Mouse (Mus musculus) megakaryocyte, embryonic 14.5 days (primary cell): Measurements from ENCODE around the gene Fmo5. TPM values are rescaled to one million over a fixed set of nuclear protein-coding genes. Genes with fewer than 3 reads are reported as not detected.

Experiments
- H3K27me3 ChIP-seq: replicated peaks from 2 replicates; pipeline ENCODE3; 2012; ENCODE audit warnings: inconsistent platforms
- H3K36me3 ChIP-seq: replicated peaks from 2 replicates; pipeline ENCODE3; 2012; ENCODE audit warnings: low read length, inconsistent platforms, mixed read lengths
- H3K4me1 ChIP-seq: 2 replicates; pipeline ENCODE4 v1.6.1; 2012; ENCODE audit warnings: inconsistent platforms
- H3K4me3 ChIP-seq: replicated peaks from 2 replicates; pipeline ENCODE3; 2012; ENCODE audit warnings: moderate library complexity, mild to moderate bottlenecking, inconsistent platforms
- H3K9me3 ChIP-seq: 2 replicates; pipeline ENCODE4 v1.6.1; 2012; ENCODE audit warnings: inconsistent platforms
- FLI1 ChIP-seq: IDR thresholded peaks from 2 replicates; pipeline ENCODE4 v1.6.1; 2012; ENCODE audit warnings: low read length, inconsistent platforms, mixed read lengths
- GATA1 ChIP-seq: IDR thresholded peaks from 3 replicates; pipeline ENCODE4 v1.6.1; 2012; ENCODE audit warnings: mixed read lengths, low read length, inconsistent platforms, borderline replicate concordance
- polyA plus RNA-seq: library from polyadenylated mRNA; stranded (reverse); fragments of >175 nt; gene quantifications from 2 replicates; pipeline ENCODE4 v1.2.3, GENCODE M21; 2012; ENCODE audit warnings: low replicate concordance; ENCODE audit not compliant: insufficient read depth

The Fmo5 gene
- polyA plus RNA-seq: 0.96 TPM in 1 of 2 replicates, not detected in the other

DNA sequence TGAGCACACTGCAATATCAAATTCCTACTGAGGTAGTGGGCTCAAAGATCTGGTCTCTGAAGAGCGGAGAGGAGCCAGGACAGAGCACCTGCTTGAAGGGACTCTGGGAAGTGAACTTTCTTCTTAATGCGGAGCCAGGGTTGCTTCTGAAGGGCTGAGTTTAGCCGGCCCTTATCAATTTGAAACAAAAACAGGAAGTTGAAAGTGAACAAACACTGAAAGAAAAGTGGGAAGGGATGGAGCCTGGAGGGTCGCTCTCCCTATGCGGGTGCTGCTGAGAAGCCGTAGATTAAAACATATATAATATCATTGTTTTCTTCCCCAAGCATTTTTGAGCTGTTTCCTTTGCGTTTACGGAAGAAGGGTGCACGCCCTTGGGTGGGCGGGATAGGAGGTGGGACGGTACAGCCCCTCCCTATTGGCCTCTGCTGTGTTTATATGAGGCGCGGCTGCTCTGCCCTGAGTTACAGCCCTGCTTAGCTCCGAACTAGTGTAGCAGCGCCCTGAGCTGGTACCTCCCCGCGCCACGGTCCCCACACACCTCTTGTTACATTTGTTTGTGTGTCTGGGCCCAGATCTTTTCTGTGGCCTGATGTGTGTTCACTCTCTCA lies at the start of gene Fmo5:
TSS of gene Fmo5 (plus strand) at position 414 of the 611 bp plus-strand sequence.
- no peaks in the 10 kb centered on the region for H3K27me3 ChIP-seq
- TF ChIP-seq FLI1 (no peak), GATA1 (no peak)

GRCm38 (mm10) chr3:97585383-97586160 lies 43.0 kb upstream of the Fmo5 start:
- Histone ChIP-seq H3K9me3 (peaks cover 3% of the 10 kb centered on the region), H3K27me3 (no peaks in the 10 kb centered on the region), H3K36me3 (peaks cover 96% of the 10 kb centered on the region), H3K4me3 (no peak overlapping the region), H3K4me1 (peaks cover 4% of the 10 kb centered on the region)
- TF ChIP-seq FLI1 (no peak), GATA1 (no peak)

More for the DNA sequence above, at the start of gene Fmo5:
- Histone ChIP-seq H3K36me3 (no peaks in the 10 kb centered on the region), H3K4me3 (peak within 1 kb of the TSS; percentile 89), H3K4me1 (peaks cover 13% of the 10 kb centered on the region), H3K9me3 (no peaks in the 10 kb centered on the region)

DNA sequence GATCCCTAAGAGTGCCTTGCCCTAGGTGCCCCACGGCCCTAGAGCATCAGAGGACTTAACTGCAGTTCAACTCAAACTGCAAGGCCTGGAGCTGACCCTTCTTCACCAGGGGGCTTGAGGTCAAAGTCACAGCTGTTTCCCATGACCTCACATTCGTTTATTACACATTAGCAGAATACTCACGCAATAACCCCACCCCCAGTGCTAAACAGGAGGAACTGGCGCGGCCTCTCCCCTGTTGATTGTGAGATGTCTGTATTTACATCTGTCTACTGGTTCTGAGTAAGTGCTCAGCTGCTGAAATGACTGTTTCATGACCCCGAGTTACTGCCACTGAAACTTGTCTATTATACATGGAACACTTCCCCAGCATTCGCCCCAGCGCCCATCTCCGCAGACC lies 40.9 kb upstream of the Fmo5 start:
- H3K4me3 ChIP-seq: no peak overlapping the region
- peaks cover 96% of the 10 kb centered on the region for H3K36me3 ChIP-seq
- H3K27me3 ChIP-seq: no peaks in the 10 kb centered on the region
- no peaks in the 10 kb centered on the region for H3K9me3 ChIP-seq
- peaks cover 4% of the 10 kb centered on the region for H3K4me1 ChIP-seq
- TF ChIP-seq GATA1 (no peak), FLI1 (no peak)

GRCm38 (mm10) chr3:97590699-97591098 lies 37.9 kb upstream of the Fmo5 start:
- no peak for TF ChIP-seq FLI1
- TF ChIP-seq GATA1: no peak
- peaks cover 88% of the 10 kb centered on the region for H3K36me3 ChIP-seq
- no peak overlapping the region for H3K4me3 ChIP-seq
- no peaks in the 10 kb centered on the region for H3K9me3 ChIP-seq
- peaks cover 4% of the 10 kb centered on the region for H3K4me1 ChIP-seq
- no peaks in the 10 kb centered on the region for H3K27me3 ChIP-seq

- Histone ChIP-seq H3K4me1 (peaks cover 4% of the 10 kb centered on the region), H3K36me3 (peaks cover 90% of the 10 kb centered on the region), H3K27me3 (no peaks in the 10 kb centered on the region), H3K4me3 (no peak overlapping the region), H3K9me3 (no peaks in the 10 kb centered on the region)
- TF ChIP-seq FLI1 (no peak), GATA1 (no peak)
Observed at GRCm38 (mm10) chr3:97593089-97593488, 35.5 kb upstream of the Fmo5 start.

- Histone ChIP-seq H3K4me3 (no peak overlapping the region), H3K36me3 (peaks cover 89% of the 10 kb centered on the region), H3K27me3 (no peaks in the 10 kb centered on the region), H3K9me3 (no peaks in the 10 kb centered on the region), H3K4me1 (peaks cover 4% of the 10 kb centered on the region)
- TF ChIP-seq GATA1: no peak
Observed at GRCm38 (mm10) chr3:97594140-97594539, 34.5 kb upstream of the Fmo5 start.

- Histone ChIP-seq H3K27me3 (no peaks in the 10 kb centered on the region), H3K4me1 (no peaks in the 10 kb centered on the region; the same call in 1 of the 2 replicates), H3K36me3 (peaks cover 89% of the 10 kb centered on the region), H3K9me3 (no peaks in the 10 kb centered on the region), H3K4me3 (no peak overlapping the region)
- no peak for TF ChIP-seq FLI1
- TF ChIP-seq GATA1: no peak
Observed at GRCm38 (mm10) chr3:97595066-97595465, 33.5 kb upstream of the Fmo5 start.

DNA sequence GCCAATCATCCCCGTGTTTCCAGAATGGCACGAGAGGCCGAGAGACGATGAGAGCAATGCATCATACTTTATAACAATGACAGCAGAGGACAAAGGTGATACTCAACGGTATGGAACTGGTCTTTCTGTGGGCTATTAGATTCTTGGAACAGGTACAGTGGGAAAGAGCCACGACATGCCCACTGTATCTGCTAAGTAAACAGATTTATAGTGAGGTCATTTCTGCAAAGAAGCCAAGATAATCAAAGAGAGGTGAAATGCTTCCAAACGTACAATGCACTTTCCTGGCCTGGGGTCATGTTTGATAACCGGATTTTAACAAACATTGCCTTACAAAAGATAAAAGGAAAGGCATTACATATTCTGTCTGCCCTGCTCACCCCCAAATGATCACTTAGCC lies 31.8 kb upstream of the Fmo5 start:
- no peaks in the 10 kb centered on the region for H3K27me3 ChIP-seq
- TF ChIP-seq FLI1 (no peak), GATA1 (no peak)
- H3K9me3 ChIP-seq: no peaks in the 10 kb centered on the region
- H3K4me1 ChIP-seq: peaks cover 10% of the 10 kb centered on the region
- peaks cover 87% of the 10 kb centered on the region for H3K36me3 ChIP-seq
- H3K4me3 ChIP-seq: no peak overlapping the region

GRCm38 (mm10) chr3:97600050-97600832 lies 28.4 kb upstream of the Fmo5 start:
- Histone ChIP-seq H3K9me3 (no peaks in the 10 kb centered on the region), H3K4me3 (no peak overlapping the region), H3K36me3 (peaks cover 83% of the 10 kb centered on the region), H3K27me3 (no peaks in the 10 kb centered on the region), H3K4me1 (peaks cover 10% of the 10 kb centered on the region)
- TF ChIP-seq FLI1 (no peak), GATA1 (no peak)

- no peaks in the 10 kb centered on the region for H3K9me3 ChIP-seq
- peaks cover 3% of the 10 kb centered on the region for H3K27me3 ChIP-seq
- H3K4me3 ChIP-seq: peak overlapping the region; percentile 97
- no peak for TF ChIP-seq GATA1
- TF ChIP-seq FLI1: no peak
- H3K4me1 ChIP-seq: peaks cover 25% of the 10 kb centered on the region
- H3K36me3 ChIP-seq: peaks cover 3% of the 10 kb centered on the region
Observed at GRCm38 (mm10) chr3:97609201-97609844, 19.3 kb upstream of the Fmo5 start.
